Comparison of ENCODE assay signal across 15 mouse cellular contexts in genomic region chr17:83378444-83378762, GRCm38 (mm10). TPM values are rescaled to one million over a fixed set of nuclear protein-coding genes. Genes with fewer than 3 reads are reported as not detected.
DNase-seq lines count a peak whose midpoint lies in the region; ATAC-seq and TF ChIP-seq lines count a peak whose summit lies in the region.
"Had no signal": no experiment of that assay in that cellular context is flagged by ENCODE, and none has a peak within 500 bp of the region (broad histone marks: within the 10 kb centered on the region; RNA-seq: fewer than 3 reads in every experiment).

No protein-coding gene starts in this region.

- H3K4me2 ChIP-seq in embryonic facial prominence, embryonic 14.5 days (ENCODE audit: low read depth, low read length) = 0 out of 2 replicates have a peak overlapping the region, but pooled peaks have one; percentile 10
- no peak overlapping the region for H3K4me2 ChIP-seq in forebrain, postnatal 0 days (ENCODE audit: low read depth)
- H3K4me2 ChIP-seq in midbrain, embryonic 12.5 days (replicated peaks) = no peak overlapping the region
- no peak overlapping the region for H3K4me2 ChIP-seq in intestine, postnatal 0 days (replicated peaks; ENCODE audit: low read depth)
- H3K4me2 ChIP-seq: embryonic facial prominence, embryonic 15.5 days; heart, embryonic 13.5 days had no signal

- H3K27me3 ChIP-seq in embryonic facial prominence, embryonic 14.5 days (replicated peaks; ENCODE audit: control insufficient read depth, insufficient read depth, low read length) = no peaks in the 10 kb centered on the region
- no peaks in the 10 kb centered on the region for H3K27me3 ChIP-seq in embryonic facial prominence, embryonic 10.5 days (replicated peaks; ENCODE audit: low read depth, poor library complexity, severe bottlenecking)
- H3K27me3 ChIP-seq in forebrain, postnatal 0 days (ENCODE audit: insufficient read depth, low read length) = no peaks in the 10 kb centered on the region
- H3K27me3 ChIP-seq in midbrain, embryonic 12.5 days = no peaks in the 10 kb centered on the region
- H3K27me3 ChIP-seq in intestine, postnatal 0 days (replicated peaks; ENCODE audit: control insufficient read depth, insufficient read depth, low read length) = no peaks in the 10 kb centered on the region
- H3K27me3 ChIP-seq: CH12.LX; embryonic facial prominence, embryonic 15.5 days; heart, embryonic 13.5 days had no signal

- H3K4me3 ChIP-seq in embryonic facial prominence, embryonic 14.5 days (ENCODE audit: low read depth, low read length) = no peak overlapping the region
- H3K4me3 ChIP-seq in embryonic facial prominence, embryonic 10.5 days = no peak overlapping the region
- H3K4me3 ChIP-seq in forebrain, postnatal 0 days (ENCODE audit: low read depth, low read length) = no peak overlapping the region
- no peak overlapping the region for H3K4me3 ChIP-seq in midbrain, embryonic 12.5 days
- H3K4me3 ChIP-seq in intestine, postnatal 0 days (ENCODE audit: low read depth, low read length) = no peak overlapping the region
- H3K4me3 ChIP-seq: embryonic facial prominence, embryonic 15.5 days; heart, embryonic 13.5 days had no signal

- H3K9me3 ChIP-seq in embryonic facial prominence, embryonic 14.5 days (ENCODE audit: control insufficient read depth, low read length) = no peaks in the 10 kb centered on the region
- H3K9me3 ChIP-seq in embryonic facial prominence, embryonic 10.5 days = no peaks in the 10 kb centered on the region
- no peaks in the 10 kb centered on the region for H3K9me3 ChIP-seq in forebrain, postnatal 0 days (ENCODE audit: low read length)
- H3K9me3 ChIP-seq in midbrain, embryonic 12.5 days = no peaks in the 10 kb centered on the region
- no peaks in the 10 kb centered on the region for H3K9me3 ChIP-seq in intestine, postnatal 0 days (ENCODE audit: control insufficient read depth)
- H3K9me3 ChIP-seq: embryonic facial prominence, embryonic 15.5 days; heart, embryonic 13.5 days had no signal

- 0 out of 2 replicates have a peak, but pooled peaks have one; percentile 30 for ATAC-seq in embryonic facial prominence, embryonic 14.5 days (ENCODE audit: low read depth)
- peak; percentile 74 for ATAC-seq in forebrain, postnatal 0 days
- ATAC-seq in midbrain, embryonic 12.5 days (ENCODE audit: low FRiP score, low read depth) = peak; percentile 68
- ATAC-seq in intestine, postnatal 0 days = no peak

- H3K4me1 ChIP-seq in embryonic facial prominence, embryonic 14.5 days (ENCODE audit: control insufficient read depth, insufficient read depth, low read length) = peaks cover 20% of the 10 kb centered on the region
- H3K4me1 ChIP-seq in embryonic facial prominence, embryonic 10.5 days = peaks cover 16% of the 10 kb centered on the region
- peaks cover 2% of the 10 kb centered on the region; the same call in 1 of the 2 replicates for H3K4me1 ChIP-seq in forebrain, postnatal 0 days (ENCODE audit: insufficient read depth)
- H3K4me1 ChIP-seq in midbrain, embryonic 12.5 days = peaks cover 12% of the 10 kb centered on the region
- H3K4me1 ChIP-seq in intestine, postnatal 0 days (replicated peaks; ENCODE audit: control insufficient read depth, insufficient read depth, low read length) = peaks cover 8% of the 10 kb centered on the region

- H3K27ac ChIP-seq in embryonic facial prominence, embryonic 14.5 days (replicated peaks; ENCODE audit: low read depth, low read length) = no peak overlapping the region
- H3K27ac ChIP-seq in embryonic facial prominence, embryonic 10.5 days (replicated peaks) = no peak overlapping the region
- H3K27ac ChIP-seq in forebrain, postnatal 0 days (ENCODE audit: low read depth, low read length) = no peak overlapping the region
- peak overlapping the region; percentile 3; the same call in 1 of the 2 replicates for H3K27ac ChIP-seq in midbrain, embryonic 12.5 days (replicated peaks)
- H3K27ac ChIP-seq in intestine, postnatal 0 days (ENCODE audit: low read depth, low read length) = no peak overlapping the region
- H3K27ac ChIP-seq: embryonic facial prominence, embryonic 15.5 days; heart, embryonic 13.5 days; kidney, postnatal 0 days had no signal

- no peaks in the 10 kb centered on the region for H3K36me3 ChIP-seq in embryonic facial prominence, embryonic 14.5 days (ENCODE audit: control insufficient read depth, insufficient read depth, low read length)
- peaks cover 1% of the 10 kb centered on the region; the same call in 1 of the 2 replicates for H3K36me3 ChIP-seq in embryonic facial prominence, embryonic 10.5 days (replicated peaks)
- H3K36me3 ChIP-seq in forebrain, postnatal 0 days (ENCODE audit: insufficient read depth) = no peaks in the 10 kb centered on the region
- H3K36me3 ChIP-seq in midbrain, embryonic 12.5 days = no peaks in the 10 kb centered on the region
- H3K36me3 ChIP-seq in intestine, postnatal 0 days (ENCODE audit: control insufficient read depth, insufficient read depth) = no peaks in the 10 kb centered on the region
- H3K36me3 ChIP-seq: embryonic facial prominence, embryonic 15.5 days; heart, embryonic 13.5 days had no signal

- H3K9ac ChIP-seq in embryonic facial prominence, embryonic 14.5 days (ENCODE audit: low read depth, low read length) = no peak overlapping the region
- no peak overlapping the region for H3K9ac ChIP-seq in forebrain, postnatal 0 days
- no peak overlapping the region for H3K9ac ChIP-seq in midbrain, embryonic 12.5 days (replicated peaks)
- H3K9ac ChIP-seq in intestine, postnatal 0 days (ENCODE audit: low read depth, low read length) = no peak overlapping the region
- H3K9ac ChIP-seq: embryonic facial prominence, embryonic 15.5 days; heart, embryonic 13.5 days had no signal

- WGBS in embryonic facial prominence, embryonic 14.5 days = 44% methylated on average over 4 of the region's 4 CpGs
- 63% methylated on average over 4 of the region's 4 CpGs for WGBS in embryonic facial prominence, embryonic 10.5 days
- 25% methylated on average over 4 of the region's 4 CpGs for WGBS in forebrain, postnatal 0 days
- 58% methylated on average over 4 of the region's 4 CpGs for WGBS in midbrain, embryonic 12.5 days
- WGBS in intestine, postnatal 0 days = 74% methylated on average over 4 of the region's 4 CpGs

- no peak for TF ChIP-seq CTCF in forebrain, postnatal 0 days (IDR thresholded peaks at IDR 0.05; ENCODE audit: low read depth)
- no peak for TF ChIP-seq CTCF in intestine, postnatal 0 days (IDR thresholded peaks at IDR 0.05; ENCODE audit: low read depth)

- no peak for DNase-seq in embryonic facial prominence, embryonic 14.5 days (ENCODE audit: low spot score)
- DNase-seq in embryonic facial prominence, embryonic 10.5 days (ENCODE audit: low spot score) = no peak
- peak; percentile 67 for DNase-seq in MN1 (ENCODE audit: low spot score)
- peak; percentile 21 for DNase-seq in forebrain, postnatal 0 days
- no peak for DNase-seq in lung, postnatal 25 days (ENCODE audit: low spot score)
- no peak for DNase-seq in adrenal gland, postnatal 36 days
- DNase-seq: cerebellum, adult 2 months; gastrocnemius, postnatal 36 days; lung, adult 2 months had no signal

RNA-seq across cellular contexts. Expression of gene Eml4, which starts 27.7 kb away (rescaled TPM):
- 35.3 and 40.0 TPM in 2 replicates for polyA plus RNA-seq in embryonic facial prominence, embryonic 14.5 days (2014; fragmentation: Nextera tagmentation; extraction: Ambion mirVana)
- 56.0 and 58.3 TPM in 2 replicates for polyA plus RNA-seq in embryonic facial prominence, embryonic 10.5 days (2016; fragmentation: Nextera tagmentation; extraction: Ambion mirVana)
- 51.5 and 58.7 TPM in 2 replicates for total RNA-seq in forebrain, postnatal 0 days (2014; rRNA removed)
- 12.9 and 20.0 TPM in 2 replicates for polyA plus RNA-seq in forebrain, postnatal 0 days (2015; fragmentation: Nextera tagmentation; extraction: Ambion mirVana)
- 43.4 and 47.4 TPM in 2 replicates for polyA plus RNA-seq in midbrain, embryonic 12.5 days (2016; fragmentation: Nextera tagmentation; extraction: Ambion mirVana)
- 10 to 100 TPM; 21.0 to 23.3 TPM for total RNA-seq in adrenal gland, postnatal 36 days (2021)
- polyA plus RNA-seq in intestine, postnatal 0 days (2015; fragmentation: Nextera tagmentation; extraction: Ambion mirVana) = 13.2 and 15.0 TPM in 2 replicates

Comparison
In these comparisons a context has a peak if more than half of its experiments do, and no peak if none do; other contexts are left out.
1. DNase-seq: peak in MN1 (single experiment) and forebrain, postnatal 0 days (single experiment); none in embryonic facial prominence, embryonic 14.5 days (single experiment), embryonic facial prominence, embryonic 10.5 days (single experiment), lung, postnatal 25 days (single experiment) and adrenal gland, postnatal 36 days (0 of 2).